Mouse (Mus musculus): ENCODE measurements around the gene 1700092M07Rik. TPM values are rescaled to one million over a fixed set of nuclear protein-coding genes. Genes with fewer than 3 reads are reported as not detected.

Gene 1700092M07Rik
- polyA plus RNA-seq, 1 experiment from 2014 or later, result 2.8 TPM

DNA sequence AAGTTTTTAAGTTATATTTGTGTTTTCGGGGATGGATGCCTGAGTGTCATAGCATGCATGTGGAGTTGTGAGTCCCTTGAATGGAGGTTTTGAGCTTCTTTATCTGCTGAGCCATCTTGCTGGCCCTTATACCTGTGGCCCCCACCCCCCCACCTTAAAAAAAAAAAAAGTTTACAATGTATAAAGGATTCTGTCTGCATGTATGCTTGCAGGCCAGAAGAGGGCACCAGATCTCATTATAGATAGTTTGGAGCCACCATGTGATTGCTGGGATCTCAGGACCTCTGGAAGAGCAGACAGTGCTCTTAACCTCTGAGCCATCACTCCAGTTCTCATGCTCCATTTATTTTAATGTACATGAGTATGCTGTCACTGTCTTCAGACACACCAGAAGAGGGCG is 6.8 kb downstream of the 1700092M07Rik start:
- Histone ChIP-seq H3K9me3 (replicated peaks) (no peaks in the 10 kb centered on the region), H3K4me2 (no peak overlapping the region), H3K4me1 (replicated peaks) (peaks cover 8% of the 10 kb centered on the region), H3K9ac (no peak overlapping the region), H3K4me3 (no peak overlapping the region), H3K36me3 (peaks cover 94% of the 10 kb centered on the region), H3K27ac (ENCODE audit: poor library complexity, severe bottlenecking) (no peak overlapping the region), H3K27me3 (replicated peaks) (no peaks in the 10 kb centered on the region)
- WGBS, result 64% methylated on average over 2 of the region's 2 CpGs
- ATAC-seq (ENCODE audit: insufficient number of reproducible peaks, low FRiP score), result no peak

DNA sequence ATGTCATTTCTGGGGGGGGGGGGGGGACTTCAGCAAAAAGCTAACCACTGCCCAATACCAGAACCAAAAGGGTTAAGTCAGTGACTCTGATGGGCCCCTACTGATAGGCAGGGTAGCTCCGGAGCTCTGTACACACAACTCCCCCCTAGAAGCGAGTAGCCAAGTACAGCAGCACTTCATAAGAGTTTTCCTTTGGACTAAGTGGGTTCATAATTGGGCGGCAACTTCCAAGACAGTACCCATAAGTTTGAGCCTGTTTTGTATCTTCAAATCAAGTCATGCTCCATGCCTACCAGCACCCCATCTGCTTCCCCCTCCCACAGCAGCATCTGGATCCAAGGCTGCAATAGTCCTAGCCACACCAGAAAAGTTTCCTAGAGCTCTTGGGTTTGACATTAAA is 15.1 kb downstream of the 1700092M07Rik start:
- H3K9me3 ChIP-seq (replicated peaks), result no peaks in the 10 kb centered on the region
- no peak overlapping the region for H3K27ac ChIP-seq (ENCODE audit: poor library complexity, severe bottlenecking)
- H3K36me3 ChIP-seq, result peaks cover 47% of the 10 kb centered on the region
- H3K9ac ChIP-seq, result peak overlapping the region; percentile 14; the same call in 1 of the 2 replicates
- H3K27me3 ChIP-seq (replicated peaks), result no peaks in the 10 kb centered on the region
- 50% methylated on average over 3 of the region's 3 CpGs for WGBS
- no peak for ATAC-seq (ENCODE audit: insufficient number of reproducible peaks, low FRiP score)
- peak overlapping the region; percentile 88 for H3K4me2 ChIP-seq
- 0 out of 2 replicates have a peak overlapping the region, but pooled peaks have one; percentile 94 for H3K4me3 ChIP-seq
- peaks cover 20% of the 10 kb centered on the region for H3K4me1 ChIP-seq (replicated peaks)

DNA sequence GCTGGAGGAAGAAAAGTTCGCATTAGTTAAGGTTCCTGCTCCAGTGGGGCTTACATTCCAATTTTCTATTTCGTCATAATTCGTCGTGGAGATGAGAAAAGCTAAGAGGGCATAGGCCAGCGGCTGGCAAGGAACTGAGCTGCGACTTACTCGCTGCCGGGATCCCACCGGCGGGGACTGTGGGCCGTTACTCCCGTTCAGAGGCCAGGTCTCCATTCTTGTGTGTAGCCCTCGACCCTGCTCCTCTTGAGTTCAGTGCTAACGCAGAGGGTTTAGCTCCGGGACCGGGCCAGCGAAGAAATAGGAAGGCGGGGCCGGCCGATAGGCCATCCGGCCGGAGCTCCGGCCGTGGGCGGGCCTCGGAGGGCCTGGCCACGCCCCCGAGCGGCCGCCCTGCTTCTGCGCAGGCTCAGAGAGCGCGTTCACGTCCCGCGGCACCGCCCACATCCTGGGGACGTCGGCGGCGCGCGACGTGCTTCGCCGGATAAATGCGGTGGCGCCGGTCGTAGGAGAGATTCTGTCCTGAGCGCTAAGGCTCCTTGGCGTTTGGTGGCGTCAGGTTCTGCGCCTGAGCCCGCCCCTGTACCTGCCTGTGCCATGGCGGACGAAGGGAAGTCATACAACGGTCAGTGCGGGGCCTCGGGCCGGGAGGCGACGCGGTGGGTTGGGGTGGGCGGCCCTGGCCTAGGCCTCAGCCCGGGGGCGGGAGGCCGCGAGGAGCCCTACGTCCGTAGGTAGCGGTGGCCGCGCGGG is 16.3 kb downstream of the 1700092M07Rik start, which contains the start of gene Nxf1:
TSS of gene Nxf1 (plus strand) at position 439 of the 753 bp plus-strand sequence.
- ATAC-seq (ENCODE audit: insufficient number of reproducible peaks, low FRiP score), result peak; percentile 95
- under 1% methylated on average over 75 of the region's 75 CpGs for WGBS

DNA sequence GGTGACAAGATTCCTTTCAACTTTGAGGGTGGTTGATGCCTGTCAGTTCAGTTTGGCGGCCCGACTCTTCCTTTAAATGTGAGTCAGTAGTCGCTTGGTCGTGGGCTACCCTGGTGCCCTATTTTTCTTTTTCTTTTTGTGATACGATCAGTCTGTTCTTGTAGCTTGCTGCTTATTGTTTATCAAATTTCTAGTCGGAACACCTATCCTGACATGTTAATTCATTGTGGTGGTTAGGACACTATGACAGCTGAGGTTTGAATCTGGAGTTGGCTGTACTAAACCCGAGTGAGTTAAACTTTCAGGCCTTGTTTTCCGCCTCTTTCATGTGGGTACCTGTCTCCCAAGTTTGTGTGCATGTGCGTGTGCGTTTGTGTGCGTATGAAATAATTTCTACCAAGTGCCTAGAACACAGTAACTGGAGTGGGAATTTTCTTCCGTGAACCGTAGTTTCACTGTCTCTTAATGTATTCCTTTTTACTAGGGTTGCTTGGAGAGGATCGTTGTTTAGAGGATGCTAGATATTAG is 17.0 kb downstream of the 1700092M07Rik start:
- Histone ChIP-seq H3K27me3 (replicated peaks) (no peaks in the 10 kb centered on the region), H3K4me3 (peak overlapping the region; percentile 94), H3K9me3 (replicated peaks) (no peaks in the 10 kb centered on the region), H3K4me2 (peak overlapping the region; percentile 88), H3K27ac (ENCODE audit: poor library complexity, severe bottlenecking) (peak overlapping the region; percentile 91), H3K4me1 (replicated peaks) (peaks cover 20% of the 10 kb centered on the region), H3K9ac (peak overlapping the region; percentile 95), H3K36me3 (peaks cover 34% of the 10 kb centered on the region)
- no peak for ATAC-seq (ENCODE audit: insufficient number of reproducible peaks, low FRiP score)
- 3% methylated on average over 14 of the region's 14 CpGs for WGBS

More for the DNA sequence above, 16.3 kb downstream of the 1700092M07Rik start, which contains the start of gene Nxf1:
- Histone ChIP-seq H3K9me3 (replicated peaks) (no peaks in the 10 kb centered on the region), H3K27ac (ENCODE audit: poor library complexity, severe bottlenecking) (peak within 1 kb of the TSS; percentile 91), H3K4me1 (replicated peaks) (peaks cover 20% of the 10 kb centered on the region), H3K9ac (peak within 1 kb of the TSS; percentile 95), H3K4me3 (peak within 1 kb of the TSS; percentile 94), H3K4me2 (peak within 1 kb of the TSS; percentile 88), H3K36me3 (peaks cover 37% of the 10 kb centered on the region), H3K27me3 (replicated peaks) (no peaks in the 10 kb centered on the region)

GRCm38 (mm10) chr19:8758899-8759298 is 18.4 kb downstream of the 1700092M07Rik start:
- peaks cover 20% of the 10 kb centered on the region for H3K4me1 ChIP-seq (replicated peaks)
- H3K27ac ChIP-seq (ENCODE audit: poor library complexity, severe bottlenecking), result no peak overlapping the region
- H3K4me2 ChIP-seq, result peak overlapping the region; percentile 63
- ATAC-seq (ENCODE audit: insufficient number of reproducible peaks, low FRiP score), result no peak
- H3K36me3 ChIP-seq, result peaks cover 36% of the 10 kb centered on the region
- H3K9me3 ChIP-seq (replicated peaks), result no peaks in the 10 kb centered on the region
- no peak overlapping the region for H3K9ac ChIP-seq
- WGBS, result 71% methylated on average over 2 of the region's 2 CpGs
- no peak overlapping the region; the same call in 1 of the 2 replicates for H3K4me3 ChIP-seq
- H3K27me3 ChIP-seq (replicated peaks), result no peaks in the 10 kb centered on the region

DNA sequence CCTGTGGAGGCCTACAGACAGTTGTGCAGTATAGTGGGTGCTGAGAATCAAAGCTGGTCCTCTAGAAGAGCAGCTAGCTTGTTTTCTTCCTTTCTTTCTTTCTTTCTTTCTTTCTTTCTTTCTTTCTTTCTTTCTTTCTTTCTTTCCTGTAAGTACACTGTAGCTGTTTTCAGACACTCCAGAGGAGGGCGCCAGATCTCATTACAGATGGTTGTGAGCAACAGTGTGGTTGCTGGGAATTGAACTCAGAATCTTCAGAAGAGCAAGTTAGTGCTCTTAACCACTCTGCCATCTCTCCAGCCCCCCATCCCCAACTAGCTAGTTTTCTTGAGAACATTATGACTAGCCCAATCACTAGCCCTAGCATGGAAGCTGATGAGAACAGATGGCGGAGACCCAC is 20.2 kb downstream of the 1700092M07Rik start:
- no peak overlapping the region for H3K4me3 ChIP-seq
- no peak overlapping the region for H3K27ac ChIP-seq (ENCODE audit: poor library complexity, severe bottlenecking)
- peaks cover 15% of the 10 kb centered on the region for H3K4me1 ChIP-seq (replicated peaks)
- no peak for ATAC-seq (ENCODE audit: insufficient number of reproducible peaks, low FRiP score)
- H3K9ac ChIP-seq, result no peak overlapping the region
- H3K4me2 ChIP-seq, result no peak overlapping the region
- H3K27me3 ChIP-seq (replicated peaks), result no peaks in the 10 kb centered on the region
- H3K9me3 ChIP-seq (replicated peaks), result no peaks in the 10 kb centered on the region
- WGBS, result 93% methylated on average over 2 of the region's 2 CpGs
- peaks cover 38% of the 10 kb centered on the region for H3K36me3 ChIP-seq

DNA sequence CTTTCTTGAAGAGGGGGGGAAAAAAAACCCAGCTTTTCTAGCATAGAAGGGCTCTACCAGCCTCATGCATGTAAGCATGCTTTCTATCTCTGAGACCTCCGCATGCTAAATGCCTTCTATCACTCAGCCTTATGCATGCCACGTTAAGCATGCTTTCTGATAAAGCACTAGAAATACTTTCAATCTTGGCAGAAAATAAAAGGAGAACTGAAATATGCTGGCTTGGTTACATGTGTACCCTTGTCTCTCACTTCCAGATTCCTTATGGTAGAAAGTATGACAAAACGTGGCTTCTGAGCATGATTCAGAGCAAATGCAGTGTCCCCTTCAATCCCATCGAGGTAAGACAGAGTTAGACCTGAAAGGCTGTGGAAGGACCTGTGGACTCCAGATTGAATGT is 22.8 kb downstream of the 1700092M07Rik start:
- no peak overlapping the region for H3K4me2 ChIP-seq
- no peak overlapping the region for H3K9ac ChIP-seq
- 84% methylated on average over 4 of the region's 4 CpGs for WGBS

DNA sequence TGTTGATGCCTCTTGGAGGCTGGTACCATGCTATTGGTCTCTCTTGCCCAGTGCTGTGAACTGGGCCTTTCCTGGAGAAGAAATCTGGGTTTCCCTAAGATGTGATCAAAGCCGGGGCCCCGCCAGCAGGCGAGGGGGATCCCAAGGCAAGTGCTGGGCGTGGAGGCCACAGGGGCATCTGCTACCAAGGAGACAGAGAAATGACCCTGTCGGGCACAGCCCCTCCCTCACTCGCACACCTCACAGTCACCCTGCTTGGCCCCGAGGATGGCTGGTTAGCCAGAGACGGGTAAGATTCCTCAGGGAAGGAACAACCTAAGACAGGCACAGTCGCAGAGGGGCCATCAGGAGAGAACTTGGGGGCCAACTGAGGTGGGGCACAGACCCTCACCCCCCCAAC is 25.0 kb downstream of the 1700092M07Rik start:
- no peak overlapping the region for H3K4me2 ChIP-seq
- 96% methylated on average over 9 of the region's 9 CpGs for WGBS
- peaks cover 4% of the 10 kb centered on the region for H3K4me1 ChIP-seq (replicated peaks)
- H3K27ac ChIP-seq (ENCODE audit: poor library complexity, severe bottlenecking), result no peak overlapping the region
- H3K4me3 ChIP-seq, result no peak overlapping the region
- peaks cover 81% of the 10 kb centered on the region for H3K36me3 ChIP-seq
- no peak for ATAC-seq (ENCODE audit: insufficient number of reproducible peaks, low FRiP score)
- no peaks in the 10 kb centered on the region for H3K27me3 ChIP-seq (replicated peaks)
- H3K9ac ChIP-seq, result no peak overlapping the region
- no peaks in the 10 kb centered on the region for H3K9me3 ChIP-seq (replicated peaks)

More for the DNA sequence above, 22.8 kb downstream of the 1700092M07Rik start:
- Histone ChIP-seq H3K27me3 (replicated peaks) (no peaks in the 10 kb centered on the region), H3K4me1 (replicated peaks) (peaks cover 9% of the 10 kb centered on the region), H3K36me3 (peaks cover 62% of the 10 kb centered on the region), H3K27ac (ENCODE audit: poor library complexity, severe bottlenecking) (no peak overlapping the region), H3K4me3 (no peak overlapping the region), H3K9me3 (replicated peaks) (no peaks in the 10 kb centered on the region)
- no peak for ATAC-seq (ENCODE audit: insufficient number of reproducible peaks, low FRiP score)

DNA sequence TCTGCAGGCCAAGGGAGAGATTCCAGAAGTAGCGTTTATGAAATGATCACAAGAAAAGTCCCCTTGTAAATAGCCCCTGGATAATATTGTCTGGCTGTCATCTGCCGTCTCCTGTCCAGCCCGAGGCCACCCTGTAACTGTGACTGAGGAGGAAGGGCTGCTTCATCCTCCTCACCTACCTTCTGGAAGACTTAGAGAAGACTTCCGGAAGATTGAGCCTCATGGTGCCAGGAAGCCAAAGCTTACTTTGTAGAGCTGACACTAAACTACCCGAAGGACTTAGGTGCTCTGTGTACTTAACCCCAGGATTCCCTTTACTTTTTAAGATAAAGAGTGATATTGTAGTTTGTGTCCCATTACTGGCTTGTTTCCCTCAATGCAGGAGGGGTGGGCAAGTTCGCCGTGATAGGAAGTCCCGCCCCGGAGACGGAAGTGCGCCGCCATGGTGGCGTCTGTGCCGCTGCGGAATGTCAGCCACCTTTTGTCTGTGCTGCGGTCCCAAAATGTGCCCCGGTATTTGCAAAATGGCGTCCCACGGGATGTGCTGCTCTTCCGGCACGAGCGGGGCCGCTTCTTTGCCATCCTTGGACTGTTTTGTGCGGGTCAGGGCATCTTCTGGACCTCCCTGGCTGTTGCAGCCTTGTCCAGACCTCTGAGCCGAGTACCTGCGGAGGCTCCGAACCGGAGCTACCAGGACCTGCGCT is 30.2 kb downstream of the 1700092M07Rik start, which contains the start of gene Tmem223:
TSS of gene Tmem223 (plus strand) at position 430 of the 704 bp plus-strand sequence.
- H3K36me3 ChIP-seq, result peaks cover 57% of the 10 kb centered on the region
- peak within 1 kb of the TSS; percentile 74 for H3K4me3 ChIP-seq
- H3K4me1 ChIP-seq (replicated peaks), result peaks cover 28% of the 10 kb centered on the region
- H3K27me3 ChIP-seq (replicated peaks), result no peaks in the 10 kb centered on the region
- H3K4me2 ChIP-seq, result peak within 1 kb of the TSS; percentile 87
- WGBS, result 20% methylated on average over 29 of the region's 29 CpGs
- peak; percentile 44; the same call in 1 of the 2 replicates for ATAC-seq (ENCODE audit: insufficient number of reproducible peaks, low FRiP score)
- peak within 1 kb of the TSS; percentile 98 for H3K9ac ChIP-seq
- peak within 1 kb of the TSS; percentile 92 for H3K27ac ChIP-seq (ENCODE audit: poor library complexity, severe bottlenecking)
- H3K9me3 ChIP-seq (replicated peaks), result no peaks in the 10 kb centered on the region

DNA sequence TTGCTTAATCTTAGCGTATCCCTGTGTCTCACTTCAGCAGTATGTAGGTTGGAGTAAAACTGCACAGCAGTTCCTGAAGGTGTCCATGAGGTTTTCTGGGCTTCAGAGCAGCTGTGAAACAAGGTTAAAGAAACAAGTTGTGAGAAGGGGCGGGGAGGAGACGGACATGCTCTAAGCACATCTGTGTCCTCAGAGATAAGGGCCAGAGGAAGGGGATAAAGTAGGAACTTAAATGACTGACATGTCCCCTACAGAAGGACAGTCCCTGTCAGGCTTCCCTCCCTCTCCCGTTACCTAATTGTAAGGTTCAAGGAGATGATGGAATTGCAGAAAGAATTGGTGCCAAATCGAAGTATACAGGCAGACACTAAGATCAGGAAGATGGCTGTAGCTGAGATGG is 32.5 kb downstream of the 1700092M07Rik start:
- no peaks in the 10 kb centered on the region for H3K9me3 ChIP-seq (replicated peaks)
- no peaks in the 10 kb centered on the region for H3K27me3 ChIP-seq (replicated peaks)
- H3K4me2 ChIP-seq, result peak overlapping the region; percentile 88
- H3K4me3 ChIP-seq, result peak overlapping the region; percentile 98
- H3K27ac ChIP-seq (ENCODE audit: poor library complexity, severe bottlenecking), result peak overlapping the region; percentile 22
- peaks cover 36% of the 10 kb centered on the region for H3K36me3 ChIP-seq
- ATAC-seq (ENCODE audit: insufficient number of reproducible peaks, low FRiP score), result no peak
- 60% methylated on average over 5 of the region's 5 CpGs for WGBS
- peaks cover 28% of the 10 kb centered on the region for H3K4me1 ChIP-seq (replicated peaks)
- H3K9ac ChIP-seq, result peak overlapping the region; percentile 98

DNA sequence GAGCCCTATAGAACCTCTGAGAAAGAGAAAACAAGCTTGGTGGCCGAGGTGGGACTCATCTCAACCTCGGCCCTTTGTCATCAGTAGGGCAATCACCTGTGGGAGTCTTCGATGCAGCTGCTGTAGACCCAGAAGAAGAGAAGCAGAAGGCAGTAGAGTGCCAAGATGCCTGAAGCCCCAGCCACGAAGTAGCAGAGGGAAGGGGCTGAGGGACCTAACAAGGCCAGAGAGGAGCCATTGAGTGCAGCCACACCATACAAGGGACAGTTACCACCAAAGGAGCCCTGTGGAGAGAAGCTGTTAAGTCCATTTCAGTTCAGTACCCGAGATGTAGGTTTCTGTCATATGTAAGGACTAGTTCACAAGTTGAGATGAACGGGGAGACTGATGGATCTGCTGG is 32.9 kb downstream of the 1700092M07Rik start:
- Histone ChIP-seq H3K9me3 (replicated peaks) (no peaks in the 10 kb centered on the region), H3K4me3 (peak overlapping the region; percentile 98), H3K27ac (ENCODE audit: poor library complexity, severe bottlenecking) (peak overlapping the region; percentile 22), H3K9ac (peak overlapping the region; percentile 98), H3K27me3 (replicated peaks) (no peaks in the 10 kb centered on the region), H3K36me3 (peaks cover 36% of the 10 kb centered on the region), H3K4me1 (replicated peaks) (peaks cover 28% of the 10 kb centered on the region), H3K4me2 (peak overlapping the region; percentile 88)
- WGBS, result 38% methylated on average over 6 of the region's 6 CpGs
- no peak for ATAC-seq (ENCODE audit: insufficient number of reproducible peaks, low FRiP score)
